Mouse (Mus musculus): ENCODE data around the gene Clcf1. TPM values are rescaled to one million over a fixed set of nuclear protein-coding genes. Genes with fewer than 3 reads are reported as not detected.
"Not testable (repeated sequence)": the region's sequence is repeated elsewhere in the genome, so short reads cannot be mapped to it uniquely, and the experiment has no call there.

Clcf1 gene
- total RNA-seq, 2 experiments from 2014 or later, result 0.67 to 6.8 TPM

DNA sequence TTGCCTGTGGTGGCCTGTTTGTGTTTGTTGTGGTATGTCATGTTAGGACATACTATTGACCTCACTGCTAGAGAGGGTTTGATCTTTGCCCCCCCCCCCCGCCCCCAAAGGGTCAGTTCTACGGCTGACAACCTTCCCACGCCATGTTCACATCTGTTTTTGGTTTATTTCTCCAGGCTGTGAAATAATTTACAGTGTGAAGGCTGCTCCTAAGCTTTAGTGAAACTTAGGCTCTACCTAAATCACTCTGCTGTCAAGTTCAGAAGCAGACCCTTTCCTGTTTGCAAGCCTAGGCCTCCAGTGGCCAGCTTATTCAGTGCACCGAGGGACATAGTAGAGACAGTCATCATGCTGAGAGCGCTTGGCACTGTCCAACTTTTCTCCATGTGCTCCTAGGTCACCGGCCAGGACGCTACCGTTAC, 26.2 kb downstream of the Clcf1 start:
- no peak for ATAC-seq (replicated peaks; ENCODE audit: poor library complexity, severe bottlenecking)

DNA sequence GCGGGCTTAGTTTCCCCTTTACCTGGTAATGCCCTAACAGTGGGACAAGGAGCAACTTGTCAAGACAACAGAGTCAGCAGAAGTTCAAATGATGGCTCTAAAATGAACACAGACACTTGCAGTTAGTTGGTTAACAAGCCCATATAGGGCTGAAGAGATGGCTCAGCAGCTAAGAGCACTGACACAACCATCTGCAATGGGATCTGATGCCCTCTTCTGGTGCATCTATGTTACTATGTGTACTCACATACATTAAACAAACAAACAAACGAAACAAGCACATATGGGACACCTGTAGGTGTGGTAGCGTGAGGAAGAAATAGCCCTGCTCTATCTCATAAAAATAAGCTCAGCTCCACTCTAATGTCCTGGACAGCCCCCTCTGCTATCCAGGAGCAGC, 28.4 kb downstream of the Clcf1 start:
- no peak for ATAC-seq (replicated peaks; ENCODE audit: poor library complexity, severe bottlenecking)

DNA sequence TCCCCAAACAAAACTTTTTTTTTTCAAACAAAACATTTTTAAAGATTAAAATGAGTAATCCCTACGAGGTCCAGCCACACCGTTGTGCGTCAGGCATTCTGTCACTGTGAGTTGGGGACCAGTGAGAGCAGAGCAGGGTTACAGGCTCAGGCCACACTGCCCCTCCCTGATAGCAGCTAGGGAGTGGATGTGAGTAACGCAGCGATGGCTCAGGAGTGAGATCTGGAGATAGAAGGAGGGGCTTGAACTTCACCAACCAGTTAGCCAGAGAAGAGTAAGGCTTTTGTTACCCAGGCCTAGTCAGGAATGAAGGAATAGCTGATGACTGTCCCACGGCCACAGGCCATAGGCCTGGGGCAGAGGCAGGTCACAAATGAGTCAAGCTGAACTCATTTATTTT, 30.7 kb downstream of the Clcf1 start:
- ATAC-seq (replicated peaks; ENCODE audit: poor library complexity, severe bottlenecking), result no peak

DNA sequence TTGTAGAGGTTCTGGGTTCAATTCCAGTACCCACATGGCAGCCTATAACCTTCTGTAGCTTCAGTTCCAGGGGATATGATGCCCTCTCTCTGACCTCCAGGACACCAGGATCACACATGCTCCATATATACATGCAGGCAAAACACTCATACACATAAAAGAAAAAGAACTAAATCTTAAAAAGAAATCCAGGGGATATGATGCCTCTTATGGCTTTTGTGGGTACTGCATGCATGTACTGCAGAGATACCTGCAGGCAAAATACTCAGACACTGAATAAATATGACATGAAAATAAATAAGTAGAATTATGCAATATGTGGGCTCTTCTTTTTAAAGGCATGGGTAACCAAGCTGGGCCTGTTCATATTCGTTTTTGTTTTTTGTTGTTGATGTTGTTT, 33.0 kb downstream of the Clcf1 start:
- peak; percentile 30; the same call in 1 of the 2 replicates for ATAC-seq (replicated peaks; ENCODE audit: poor library complexity, severe bottlenecking)

DNA sequence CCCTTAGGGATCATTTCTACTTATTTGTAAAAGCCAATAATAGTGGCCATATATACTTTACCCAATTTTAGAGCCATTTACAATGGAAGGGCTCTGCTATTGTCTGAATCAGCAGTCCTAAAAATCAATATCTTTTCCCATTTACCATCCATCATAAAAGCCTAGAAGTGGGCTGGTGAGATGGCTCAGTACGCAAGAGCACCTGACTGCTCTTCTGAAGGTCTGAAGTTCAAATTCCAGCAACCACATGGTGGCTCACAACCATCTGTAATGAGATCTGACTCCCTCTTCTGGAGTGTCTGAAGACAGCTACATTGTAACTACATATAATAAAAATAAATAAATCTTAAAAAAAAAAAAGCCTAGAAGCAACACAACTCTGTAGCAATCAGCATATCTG, 34.6 kb downstream of the Clcf1 start:
- not testable (repeated sequence) for ATAC-seq (replicated peaks; ENCODE audit: poor library complexity, severe bottlenecking)

DNA sequence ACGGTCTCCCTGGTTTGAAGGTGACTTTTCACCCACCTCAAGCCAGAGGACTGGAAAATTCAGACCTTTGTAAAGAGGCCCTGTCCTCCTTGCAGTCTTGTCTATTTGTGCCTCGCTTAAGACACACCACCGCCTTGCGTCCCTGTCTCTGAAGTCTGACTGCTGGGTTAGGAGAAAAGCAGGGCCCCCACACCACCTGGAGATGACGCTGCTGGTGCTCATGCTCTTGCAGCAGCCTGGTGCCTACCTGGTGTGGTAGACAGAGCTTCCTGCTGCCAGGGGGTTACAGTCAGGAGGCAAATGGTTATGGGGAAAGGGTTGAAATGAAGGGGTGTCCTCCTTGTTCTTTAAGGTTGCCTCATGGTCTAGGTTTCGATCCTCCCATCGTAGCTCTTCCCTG, 40.2 kb downstream of the Clcf1 start:
- no peak for ATAC-seq (replicated peaks; ENCODE audit: poor library complexity, severe bottlenecking)

DNA sequence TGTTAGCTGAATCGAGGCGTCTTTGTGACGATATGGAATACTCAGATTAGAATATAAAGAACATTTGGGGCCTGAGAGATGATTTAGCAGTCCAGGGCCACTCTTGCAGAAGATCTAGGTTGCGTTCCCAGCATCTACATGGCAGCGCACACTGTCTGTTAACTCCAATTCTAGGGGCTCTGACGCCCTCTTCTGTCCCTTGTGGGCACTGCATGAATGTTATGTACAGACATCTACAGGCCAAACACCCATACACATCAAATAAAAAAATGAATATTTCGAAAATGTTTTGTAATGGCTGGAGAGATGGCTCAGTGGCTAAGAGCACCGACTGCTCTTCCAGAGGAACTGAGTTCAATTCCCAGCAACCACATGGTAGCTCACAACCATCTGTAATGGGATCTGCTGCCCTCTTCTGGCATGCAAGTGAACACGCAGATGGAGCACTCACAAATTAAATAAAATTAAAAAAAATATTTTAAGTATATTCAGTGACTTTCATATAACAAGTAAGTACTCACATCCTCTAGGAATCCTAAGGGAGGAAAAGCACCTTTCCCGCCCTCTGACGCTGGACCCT, 41.6 kb downstream of the Clcf1 start:
- ATAC-seq (replicated peaks; ENCODE audit: poor library complexity, severe bottlenecking), result no peak

DNA sequence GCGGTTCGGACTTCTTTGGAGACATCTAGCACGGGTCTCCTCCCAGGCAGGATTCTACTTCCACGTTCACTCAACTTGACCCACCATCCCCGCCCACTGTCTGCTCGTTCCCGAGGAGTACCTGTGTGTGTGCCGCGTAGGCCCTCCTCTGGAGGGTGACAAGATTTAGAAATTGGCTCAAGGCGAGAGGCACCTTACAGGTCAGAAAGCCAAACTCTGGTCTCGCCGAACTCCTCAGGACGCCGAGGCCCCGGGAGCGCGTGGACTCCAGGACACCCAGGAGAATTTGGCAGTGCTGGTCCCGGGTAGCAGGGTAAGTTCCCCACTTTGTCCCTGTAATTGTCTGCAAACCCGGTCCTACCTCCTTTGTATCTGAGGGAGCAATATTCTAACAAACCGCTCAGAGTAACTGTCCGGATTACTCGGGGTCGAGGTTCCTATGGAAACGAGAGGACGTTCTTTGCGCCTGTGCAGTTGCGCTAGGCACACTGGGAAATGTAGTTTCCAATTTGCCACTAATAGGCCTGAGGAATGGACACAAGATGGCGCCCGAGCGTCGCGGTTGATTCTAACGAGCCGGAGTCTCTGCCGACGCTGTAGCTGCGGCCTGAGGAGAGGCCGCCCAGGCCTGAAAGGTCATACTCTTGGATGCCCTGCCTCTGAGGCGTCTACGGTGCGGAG, 43.3 kb downstream of the Clcf1 start:
- peak; percentile 89 for ATAC-seq (replicated peaks; ENCODE audit: poor library complexity, severe bottlenecking)

DNA sequence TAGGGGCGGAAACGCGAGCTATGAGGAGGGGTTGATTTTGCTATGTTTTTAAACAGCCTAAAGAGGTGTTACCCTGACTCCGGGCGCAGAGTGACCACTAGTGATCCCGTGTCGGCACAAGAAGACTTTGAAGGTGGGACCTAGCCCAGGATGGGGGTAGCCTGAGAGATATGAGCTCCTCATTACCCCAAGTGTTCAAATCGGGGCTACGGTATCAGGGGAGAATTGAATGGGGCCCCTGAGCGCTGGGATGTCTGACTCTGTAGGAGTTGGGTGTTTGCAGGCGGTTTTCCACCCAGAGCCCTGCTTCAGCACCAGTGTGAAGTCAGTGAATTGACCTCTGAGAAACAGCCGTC, 43.8 kb downstream of the Clcf1 start:
- no peak for ATAC-seq (replicated peaks; ENCODE audit: poor library complexity, severe bottlenecking)

DNA sequence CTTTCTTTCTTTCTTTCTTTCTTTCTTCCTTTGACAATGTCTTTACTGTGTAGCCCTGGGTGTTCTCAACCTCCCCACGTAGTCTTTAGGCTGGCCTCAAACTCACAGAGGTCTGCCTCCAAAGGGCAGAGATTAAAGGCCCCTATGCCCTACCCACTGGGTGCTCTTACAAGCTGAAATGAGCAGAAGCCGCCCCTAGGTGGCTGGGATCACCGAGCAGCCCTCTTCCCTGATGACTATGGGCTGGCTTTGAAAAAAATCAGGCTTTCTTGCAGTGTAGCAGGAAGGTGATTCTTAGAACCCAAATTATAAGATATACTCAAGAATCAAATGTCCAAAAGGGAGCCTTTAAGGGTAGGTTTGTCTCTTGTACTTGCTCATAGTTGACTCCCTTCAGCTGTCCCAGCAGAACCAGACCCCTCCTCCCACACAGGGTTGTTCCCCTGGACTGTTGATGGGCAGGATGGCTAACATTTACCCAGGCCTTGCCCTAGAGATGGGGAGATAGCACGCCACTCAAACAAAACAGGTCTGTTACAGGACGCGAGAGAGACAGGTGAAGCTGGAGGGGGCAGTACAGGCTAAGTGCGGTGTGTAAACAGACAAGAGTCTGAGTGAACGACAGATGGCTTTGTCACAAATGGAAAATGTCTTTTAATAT, 47.1 kb downstream of the Clcf1 start:
- no peak; the same call in 1 of the 2 replicates for ATAC-seq (replicated peaks; ENCODE audit: poor library complexity, severe bottlenecking)

DNA sequence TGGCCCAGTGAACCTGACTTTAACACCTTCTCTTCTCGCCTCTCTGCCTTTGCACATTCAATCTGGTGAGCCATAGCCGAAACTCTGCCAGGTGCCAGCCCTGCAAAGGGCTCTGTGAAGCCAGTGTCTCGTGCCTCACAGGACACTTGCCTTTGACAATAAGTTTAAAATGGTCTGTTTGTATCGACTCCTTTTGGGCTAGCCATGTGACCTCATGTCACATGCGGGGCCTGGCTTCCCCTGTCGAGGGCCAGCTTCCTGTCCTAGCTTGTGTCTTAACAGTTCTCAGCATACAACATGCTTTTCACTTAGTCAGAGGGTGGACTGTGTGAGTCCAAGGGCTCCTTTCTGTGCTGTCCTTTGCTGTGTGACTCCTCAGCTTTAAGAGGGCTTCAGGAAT, 48.7 kb downstream of the Clcf1 start:
- ATAC-seq (replicated peaks; ENCODE audit: poor library complexity, severe bottlenecking), result no peak

DNA sequence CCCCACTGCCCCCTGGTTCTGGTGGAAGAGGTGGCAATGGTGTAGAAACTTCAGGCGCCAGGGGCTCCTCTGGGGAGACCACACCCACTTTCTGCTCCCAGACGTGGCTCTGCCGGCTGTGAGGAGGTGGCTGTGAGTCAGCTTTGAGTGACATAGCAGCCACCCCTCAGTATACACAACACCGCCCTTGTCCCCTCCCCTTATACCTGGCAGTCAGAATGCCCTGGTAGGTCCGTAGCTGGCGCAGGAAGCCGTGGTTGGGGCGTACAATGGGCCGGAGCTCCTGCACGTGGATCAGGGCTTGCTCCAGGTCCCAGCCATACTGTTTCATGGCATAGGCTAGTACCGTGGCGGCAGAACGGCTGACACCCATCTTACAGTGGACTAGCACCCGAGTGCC, 49.7 kb downstream of the Clcf1 start:
- peak; percentile 34 for ATAC-seq (replicated peaks; ENCODE audit: poor library complexity, severe bottlenecking)

DNA sequence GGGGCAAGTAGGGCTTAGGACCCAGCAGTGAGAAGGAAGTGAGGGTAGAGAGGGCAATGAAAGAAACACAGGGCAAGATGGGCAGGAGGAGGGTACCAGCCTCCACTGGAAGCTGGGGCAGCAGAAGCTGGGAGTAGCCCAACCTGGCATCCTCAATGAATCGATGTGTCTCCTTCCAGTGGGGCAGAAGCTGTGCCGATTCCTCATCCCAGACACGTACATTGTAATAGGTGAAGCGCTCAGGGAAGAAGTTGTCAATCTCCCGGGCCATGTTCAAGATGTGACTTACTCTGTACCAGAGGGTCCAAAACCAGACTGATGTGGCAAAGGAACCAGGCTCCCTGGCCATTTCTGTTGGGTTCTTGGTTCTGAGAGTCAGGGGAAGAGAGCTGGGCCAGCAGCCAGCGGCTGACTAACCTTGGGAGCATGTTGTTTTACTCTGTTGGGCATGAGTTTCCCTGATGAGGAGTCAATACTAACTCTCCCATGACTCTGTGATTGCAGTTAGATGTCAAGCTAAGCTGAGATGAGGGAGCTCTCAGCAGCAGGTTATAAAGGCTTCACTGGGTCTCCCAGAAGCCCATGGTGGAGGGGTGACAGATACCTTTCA, 50.2 kb downstream of the Clcf1 start:
- ATAC-seq (replicated peaks; ENCODE audit: poor library complexity, severe bottlenecking), result no peak

DNA sequence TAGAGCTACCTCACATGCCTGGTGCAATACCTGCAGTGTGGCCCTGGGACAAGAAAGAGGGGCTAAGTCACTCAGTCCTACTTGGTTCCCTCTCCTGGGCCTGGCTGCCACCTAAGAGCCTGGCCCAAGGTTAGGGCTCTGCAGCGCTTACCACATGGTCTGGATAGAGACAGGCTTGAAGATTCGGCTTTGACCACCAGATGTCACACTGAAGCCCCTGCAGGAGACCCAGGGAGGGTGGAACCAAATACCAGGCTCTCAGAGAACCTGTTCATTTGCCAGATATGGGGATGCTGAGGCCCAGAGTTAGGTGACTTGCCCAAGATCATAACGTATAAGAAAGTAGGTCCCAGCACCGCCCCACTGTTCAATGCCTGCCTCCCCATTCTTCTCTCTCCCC, 51.9 kb downstream of the Clcf1 start:
- ATAC-seq (replicated peaks; ENCODE audit: poor library complexity, severe bottlenecking), result no peak

DNA sequence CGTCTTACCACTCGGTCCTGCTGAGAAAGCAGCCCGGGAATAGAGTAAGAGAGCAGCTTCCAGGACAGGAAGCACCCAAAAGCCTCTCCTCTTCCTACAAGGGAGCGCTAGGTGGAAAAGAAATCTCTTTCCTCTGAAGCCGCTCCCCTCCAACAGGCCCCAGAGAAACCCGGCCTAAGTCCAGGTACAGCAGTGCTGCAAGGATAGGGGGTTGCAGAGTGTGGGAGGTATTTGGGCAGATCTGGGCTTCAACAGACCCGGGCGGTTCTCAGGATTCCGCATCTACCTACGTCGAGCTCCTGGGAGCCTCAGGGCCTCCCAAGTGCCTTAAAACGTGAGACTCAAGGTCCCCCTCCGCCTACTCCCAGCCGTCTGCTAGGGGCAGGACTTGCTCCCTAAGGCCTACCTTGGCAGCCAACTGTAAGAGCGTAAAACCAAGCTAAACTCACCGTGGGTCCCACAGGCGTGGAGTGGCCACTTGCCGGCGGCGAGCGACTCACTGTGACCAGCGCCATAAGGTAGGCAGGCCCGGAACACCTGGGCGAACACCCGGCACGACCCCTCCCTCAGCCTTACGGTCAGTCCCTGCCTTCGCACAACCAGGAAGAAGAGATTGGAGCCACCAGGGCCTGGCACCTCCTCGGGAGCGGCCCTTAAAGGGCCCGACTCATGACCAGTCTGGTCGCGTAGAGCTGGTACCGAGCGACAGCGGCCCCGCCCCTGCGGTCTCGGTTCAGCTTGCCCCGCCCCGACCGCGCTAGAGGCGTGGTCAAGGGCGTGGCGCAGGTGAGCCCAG, 54.7 kb downstream of the Clcf1 start, which contains the start of gene Ssh3:
Ssh3 (minus strand) TSS at position 615 of the 796 bp plus-strand sequence.
- ATAC-seq (replicated peaks; ENCODE audit: poor library complexity, severe bottlenecking), result peak; percentile 79

DNA sequence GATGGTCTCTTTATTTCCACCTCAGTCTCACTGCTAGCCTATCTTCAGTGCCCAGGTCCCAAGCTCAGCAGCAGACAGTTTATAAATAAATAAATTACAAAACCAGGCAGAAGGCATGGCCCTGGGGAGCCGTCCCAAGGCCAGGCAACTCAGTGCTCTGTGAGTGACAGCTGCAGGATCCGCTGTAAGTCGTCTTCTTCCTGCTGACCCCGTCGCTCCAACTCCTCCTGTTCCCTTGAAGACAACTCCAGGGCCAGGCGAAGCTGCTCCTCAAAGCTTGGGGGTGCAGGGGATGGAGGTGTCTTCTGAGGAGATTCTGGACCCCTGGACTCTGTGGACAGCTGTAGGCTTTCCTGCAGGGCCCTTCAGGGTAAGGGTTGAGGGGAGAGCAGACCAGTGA, 56.1 kb downstream of the Clcf1 start:
- ATAC-seq (replicated peaks; ENCODE audit: poor library complexity, severe bottlenecking), result no peak

DNA sequence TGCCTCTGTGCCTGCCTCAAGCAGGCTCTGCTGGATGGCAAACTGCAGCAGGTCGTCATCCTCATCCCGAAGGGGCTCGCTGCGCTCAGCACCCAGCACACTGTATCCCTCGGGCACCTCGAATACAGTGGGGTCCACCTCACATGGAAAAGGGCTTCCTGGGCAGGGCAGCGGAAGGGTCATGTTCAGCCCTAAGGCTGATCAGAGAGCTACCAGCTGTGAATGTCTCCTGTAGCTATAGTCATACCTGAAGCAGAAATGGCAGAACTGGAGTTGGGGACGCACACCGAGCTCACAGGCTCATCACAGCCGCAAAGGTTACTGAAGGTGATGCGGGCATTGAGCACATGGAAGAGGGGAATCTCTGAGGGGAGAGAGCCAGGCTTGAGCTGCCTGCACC, 56.9 kb downstream of the Clcf1 start:
- ATAC-seq (replicated peaks; ENCODE audit: poor library complexity, severe bottlenecking), result no peak
